Mouse (Mus musculus) C2C12 (cell line): ENCODE results near the gene Gbe1.

Source experiments
- CTCF ChIP-seq: IDR thresholded peaks from one replicate; pipeline ENCODE4 v1.5.1; 2011; ENCODE audit not compliant: control insufficient read depth, insufficient read depth, insufficient read length
- MYOG ChIP-seq: IDR thresholded peaks from one replicate; pipeline ENCODE4 v1.6.1; 2011; ENCODE audit not compliant: control insufficient read depth, insufficient read length; ENCODE audit errors: extremely low read depth

- TF ChIP-seq CTCF: no peak
- no peak for TF ChIP-seq MYOG
Measured at GRCm38 (mm10) chr16:70351641-70352280, 38.0 kb downstream of the Gbe1 start.
